Mouse (Mus musculus): ENCODE results near the gene Nos3. TPM values are rescaled to one million over a fixed set of nuclear protein-coding genes. Genes with fewer than 3 reads are reported as not detected.

Gene Nos3
- polyA plus RNA-seq, 1 experiment: not detected

DNA sequence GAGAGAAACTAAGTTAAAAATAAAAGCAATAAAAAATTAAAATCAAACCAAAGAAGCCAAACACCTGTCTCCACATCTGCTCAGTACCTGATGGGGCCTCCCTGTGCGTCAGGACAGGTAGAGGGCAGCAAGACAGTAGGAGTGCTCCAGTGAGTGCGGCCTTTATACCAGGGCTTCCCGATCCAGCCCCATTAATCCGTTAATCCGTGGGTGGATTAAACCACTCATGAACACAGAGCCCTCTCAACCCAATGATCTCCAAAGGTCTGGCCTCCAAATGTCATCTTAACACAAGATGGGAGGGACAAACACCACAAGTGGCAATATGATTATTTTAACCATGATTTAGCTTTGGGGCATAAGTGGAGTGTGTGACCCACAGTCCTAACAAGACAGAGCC lies 9.2 kb downstream of the Nos3 start:
- Histone ChIP-seq H3K4me3 (replicated peaks; ENCODE audit: control insufficient read depth, low read depth, low read length) (no peak overlapping the region), H3K4me1 (ENCODE audit: control insufficient read depth, insufficient read depth, low read length) (no peaks in the 10 kb centered on the region), H3K27ac (ENCODE audit: control insufficient read depth, insufficient read depth, low read depth, low read length, poor library complexity) (no peak overlapping the region)
- 92% methylated on average over 5 of the region's 5 CpGs for WGBS
- TF ChIP-seq POLR2A (IDR thresholded peaks at IDR 0.05; ENCODE audit: borderline replicate concordance, control insufficient read depth, low read depth, low read length): no peak
- no peak for TF ChIP-seq CTCF (IDR thresholded peaks at IDR 0.05; ENCODE audit: control insufficient read depth, insufficient read depth, low read length)

DNA sequence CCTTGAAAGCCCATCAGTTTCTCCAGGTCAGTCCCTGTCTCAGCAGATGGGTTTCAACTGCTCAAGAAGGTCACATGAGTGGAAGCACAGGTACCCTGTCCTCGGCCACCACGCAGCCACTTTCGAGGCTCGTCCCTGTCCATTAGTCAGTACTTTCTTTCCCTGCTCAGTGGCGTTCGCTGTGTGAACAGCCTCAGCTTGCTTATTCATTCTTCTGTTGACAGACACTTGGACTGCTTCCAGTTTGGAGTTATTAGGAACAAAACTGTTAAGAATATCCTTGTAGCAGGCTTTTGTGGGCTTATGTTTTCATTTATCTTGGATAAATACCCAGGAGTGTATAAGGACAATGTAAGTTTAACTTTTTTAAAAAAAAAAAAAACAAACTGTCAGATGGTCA lies 9.6 kb downstream of the Nos3 start:
- WGBS: 25% methylated on average over 6 of the region's 6 CpGs

DNA sequence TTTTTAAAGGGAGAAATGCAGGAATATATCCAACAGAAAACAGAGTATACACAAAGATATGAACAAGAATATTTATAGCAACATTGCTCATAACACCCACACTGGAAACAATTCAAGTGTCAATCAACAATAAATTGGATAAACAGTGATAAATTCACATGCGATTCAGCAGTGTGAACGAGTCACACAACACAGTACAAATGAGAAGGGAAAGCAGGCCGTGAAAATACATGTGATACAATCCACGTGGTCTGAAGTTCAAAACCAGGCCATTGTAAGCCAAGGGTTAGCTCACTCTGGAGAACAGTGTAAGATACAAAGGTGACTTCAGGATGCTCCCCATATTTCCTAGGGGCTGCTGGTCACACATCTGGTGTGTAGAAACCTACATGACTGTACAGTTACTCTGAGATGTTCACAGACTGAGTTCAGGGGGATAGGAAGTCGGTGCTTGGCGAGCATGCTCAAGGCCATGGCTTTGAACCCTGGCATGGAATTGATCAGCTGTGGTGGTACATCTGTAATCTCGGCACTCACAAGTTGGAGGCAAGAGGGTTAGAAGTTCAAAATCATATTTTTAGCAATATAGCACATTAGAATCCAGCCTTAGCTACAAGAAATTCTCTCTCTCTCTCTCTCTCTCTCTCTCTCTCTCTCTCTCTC lies 10.2 kb downstream of the Nos3 start:
- no peak overlapping the region for H3K27ac ChIP-seq (ENCODE audit: control insufficient read depth, insufficient read depth, low read depth, low read length, poor library complexity)
- no peak overlapping the region for H3K4me3 ChIP-seq (replicated peaks; ENCODE audit: control insufficient read depth, low read depth, low read length)
- 76% methylated on average over 7 of the region's 7 CpGs for WGBS
- no peaks in the 10 kb centered on the region for H3K4me1 ChIP-seq (ENCODE audit: control insufficient read depth, insufficient read depth, low read length)
- TF ChIP-seq CTCF (IDR thresholded peaks at IDR 0.05; ENCODE audit: control insufficient read depth, insufficient read depth, low read length) (no peak), POLR2A (IDR thresholded peaks at IDR 0.05; ENCODE audit: borderline replicate concordance, control insufficient read depth, low read depth, low read length) (no peak)

More for the DNA sequence above, 9.6 kb downstream of the Nos3 start:
- Histone ChIP-seq H3K4me3 (replicated peaks; ENCODE audit: control insufficient read depth, low read depth, low read length) (no peak overlapping the region), H3K4me1 (ENCODE audit: control insufficient read depth, insufficient read depth, low read length) (no peaks in the 10 kb centered on the region), H3K27ac (ENCODE audit: control insufficient read depth, insufficient read depth, low read depth, low read length, poor library complexity) (no peak overlapping the region)
- TF ChIP-seq POLR2A (IDR thresholded peaks at IDR 0.05; ENCODE audit: borderline replicate concordance, control insufficient read depth, low read depth, low read length) (no peak), CTCF (IDR thresholded peaks at IDR 0.05; ENCODE audit: control insufficient read depth, insufficient read depth, low read length) (no peak)

DNA sequence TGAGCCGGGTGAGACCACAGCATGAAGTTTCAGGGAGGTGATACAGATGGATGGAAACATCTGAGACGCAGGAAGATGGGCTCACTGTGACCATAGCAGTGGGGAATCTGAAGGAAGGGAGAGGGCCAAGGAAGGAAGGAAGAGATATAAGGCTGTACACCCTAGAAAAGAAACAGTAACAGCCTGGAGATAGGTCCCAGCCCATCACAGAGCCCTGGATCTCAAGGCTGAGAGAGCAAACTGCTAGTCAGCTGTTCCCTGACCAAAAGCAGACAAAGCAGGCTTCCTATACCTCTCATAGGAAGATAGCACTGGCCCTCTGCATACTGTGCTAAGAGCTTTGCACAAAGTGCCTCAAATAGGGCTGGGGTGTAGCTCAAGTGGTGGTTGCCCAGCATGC lies 14.1 kb downstream of the Nos3 start:
- WGBS: 78% methylated on average over 2 of the region's 2 CpGs
- TF ChIP-seq POLR2A (IDR thresholded peaks at IDR 0.05; ENCODE audit: borderline replicate concordance, control insufficient read depth, low read depth, low read length): no peak
- TF ChIP-seq CTCF (IDR thresholded peaks at IDR 0.05; ENCODE audit: control insufficient read depth, insufficient read depth, low read length): no peak
- Histone ChIP-seq H3K4me3 (replicated peaks; ENCODE audit: control insufficient read depth, low read depth, low read length) (no peak overlapping the region), H3K27ac (ENCODE audit: control insufficient read depth, insufficient read depth, low read depth, low read length, poor library complexity) (no peak overlapping the region), H3K4me1 (ENCODE audit: control insufficient read depth, insufficient read depth, low read length) (peaks cover 1% of the 10 kb centered on the region)

DNA sequence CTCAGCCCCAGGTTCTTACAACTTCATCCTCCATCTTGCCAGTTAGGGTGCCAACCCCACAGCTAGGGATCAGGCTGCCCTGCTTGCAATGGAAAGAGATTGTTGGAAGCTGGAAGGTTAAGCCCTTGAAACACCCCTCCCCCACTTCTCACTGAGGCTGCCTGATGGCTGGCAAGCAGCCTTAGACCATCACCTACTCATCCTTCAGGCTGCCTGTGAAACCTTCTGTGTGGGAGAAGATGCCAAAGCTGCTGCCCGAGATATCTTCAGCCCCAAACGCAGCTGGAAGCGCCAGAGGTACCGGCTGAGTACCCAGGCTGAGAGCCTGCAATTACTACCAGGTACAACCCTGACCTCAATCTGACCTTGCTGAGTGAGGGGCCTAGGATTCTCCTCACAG lies 14.9 kb downstream of the Nos3 start:
- Histone ChIP-seq H3K4me3 (replicated peaks; ENCODE audit: control insufficient read depth, low read depth, low read length) (no peak overlapping the region), H3K4me1 (ENCODE audit: control insufficient read depth, insufficient read depth, low read length) (peaks cover 4% of the 10 kb centered on the region), H3K27ac (ENCODE audit: control insufficient read depth, insufficient read depth, low read depth, low read length, poor library complexity) (no peak overlapping the region)
- 86% methylated on average over 4 of the region's 4 CpGs for WGBS
- no peak for TF ChIP-seq POLR2A (IDR thresholded peaks at IDR 0.05; ENCODE audit: borderline replicate concordance, control insufficient read depth, low read depth, low read length)
- no peak for TF ChIP-seq CTCF (IDR thresholded peaks at IDR 0.05; ENCODE audit: control insufficient read depth, insufficient read depth, low read length)

DNA sequence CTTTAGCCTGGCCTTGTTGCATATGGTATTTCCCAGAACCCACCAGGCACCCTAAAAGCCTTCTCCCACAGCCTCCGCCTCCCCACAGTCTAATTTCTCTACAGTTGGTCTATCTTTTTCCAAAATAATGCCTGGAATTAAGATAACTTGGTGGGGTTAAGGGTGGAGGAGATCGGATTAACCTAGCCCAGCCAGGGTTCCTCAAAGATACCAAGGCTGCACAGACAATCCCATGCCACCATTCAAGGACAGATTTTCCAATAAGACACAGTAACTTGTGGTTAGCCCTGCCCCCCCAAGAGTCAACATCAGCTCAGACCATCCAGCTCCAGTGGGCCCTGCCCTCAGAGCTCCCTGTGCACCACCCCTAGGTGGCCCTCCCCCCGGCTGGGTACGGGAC lies 15.9 kb downstream of the Nos3 start:
- Histone ChIP-seq H3K4me3 (replicated peaks; ENCODE audit: control insufficient read depth, low read depth, low read length) (no peak overlapping the region), H3K27ac (ENCODE audit: control insufficient read depth, insufficient read depth, low read depth, low read length, poor library complexity) (no peak overlapping the region), H3K4me1 (ENCODE audit: control insufficient read depth, insufficient read depth, low read length) (peaks cover 4% of the 10 kb centered on the region)
- WGBS: 76% methylated on average over 4 of the region's 4 CpGs
- TF ChIP-seq POLR2A (IDR thresholded peaks at IDR 0.05; ENCODE audit: borderline replicate concordance, control insufficient read depth, low read depth, low read length) (no peak), CTCF (IDR thresholded peaks at IDR 0.05; ENCODE audit: control insufficient read depth, insufficient read depth, low read length) (no peak)

DNA sequence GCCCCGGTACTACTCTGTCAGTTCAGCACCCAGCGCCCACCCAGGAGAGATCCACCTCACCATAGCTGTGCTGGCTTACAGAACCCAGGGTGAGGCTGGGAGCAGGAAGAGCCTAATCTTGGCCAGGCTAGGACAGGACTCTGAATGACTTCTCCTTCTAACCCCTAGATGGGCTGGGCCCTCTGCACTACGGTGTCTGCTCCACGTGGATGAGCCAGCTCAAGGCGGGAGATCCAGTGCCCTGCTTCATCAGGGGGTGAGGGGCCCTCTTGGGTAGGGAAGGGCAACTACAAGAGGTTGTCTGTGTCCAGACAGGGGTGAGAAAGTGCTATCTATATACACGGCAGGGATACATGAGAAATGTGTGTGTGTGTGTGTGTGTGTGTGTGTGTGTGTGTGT lies 16.9 kb downstream of the Nos3 start:
- WGBS: 82% methylated on average over 6 of the region's 6 CpGs
- H3K4me1 ChIP-seq (ENCODE audit: control insufficient read depth, insufficient read depth, low read length): peaks cover 4% of the 10 kb centered on the region
- TF ChIP-seq POLR2A (IDR thresholded peaks at IDR 0.05; ENCODE audit: borderline replicate concordance, control insufficient read depth, low read depth, low read length): no peak
- no peak for TF ChIP-seq CTCF (IDR thresholded peaks at IDR 0.05; ENCODE audit: control insufficient read depth, insufficient read depth, low read length)
- no peak overlapping the region for H3K27ac ChIP-seq (ENCODE audit: control insufficient read depth, insufficient read depth, low read depth, low read length, poor library complexity)
- no peak overlapping the region for H3K4me3 ChIP-seq (replicated peaks; ENCODE audit: control insufficient read depth, low read depth, low read length)

DNA sequence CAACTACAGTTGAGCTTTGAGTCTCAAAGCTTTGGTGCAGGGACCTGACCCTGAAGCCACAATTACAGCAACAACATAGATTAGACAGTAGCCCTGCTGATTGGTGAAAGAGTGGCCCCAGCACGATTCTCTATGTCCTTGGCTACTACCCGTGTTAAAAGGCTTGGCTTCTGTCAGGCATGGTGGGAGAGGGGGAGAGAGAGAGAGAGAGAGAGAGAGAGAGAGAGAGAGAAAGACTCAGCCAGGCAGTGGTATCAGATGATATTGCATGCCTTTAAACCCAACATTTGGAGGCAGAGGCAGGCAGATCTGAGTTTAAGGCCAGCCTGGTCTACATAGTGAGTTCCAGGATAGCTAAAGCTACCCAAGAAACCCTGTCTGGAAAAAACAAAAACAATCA lies 17.4 kb downstream of the Nos3 start:
- 63% methylated on average over 2 of the region's 2 CpGs for WGBS
- no peak overlapping the region for H3K4me3 ChIP-seq (replicated peaks; ENCODE audit: control insufficient read depth, low read depth, low read length)
- peaks cover 4% of the 10 kb centered on the region for H3K4me1 ChIP-seq (ENCODE audit: control insufficient read depth, insufficient read depth, low read length)
- TF ChIP-seq CTCF (IDR thresholded peaks at IDR 0.05; ENCODE audit: control insufficient read depth, insufficient read depth, low read length) (no peak), POLR2A (IDR thresholded peaks at IDR 0.05; ENCODE audit: borderline replicate concordance, control insufficient read depth, low read depth, low read length) (no peak)
- H3K27ac ChIP-seq (ENCODE audit: control insufficient read depth, insufficient read depth, low read depth, low read length, poor library complexity): no peak overlapping the region
